Mouse (Mus musculus) cerebral cortex, adult 2 months (tissue): Measurements from ENCODE around the gene Spen.

Source experiments
- WGBS: fragments of 180-500 bp; shearing (Covaris S2); methylation state at CpG from one replicate; pipeline ENCODE4 v1.1.7; 2018; 5-methylcytosine and 5-hydroxymethylcytosine counted together

Spen gene

GRCm38 (mm10) chr4:141559898-141560263 is 21.5 kb upstream of the Spen start:
- WGBS = 5% methylated on average over 9 of the region's 9 CpGs

GRCm38 (mm10) chr4:141559131-141559897 is 20.9 kb upstream of the Spen start:
- 1% methylated on average over 30 of the region's 30 CpGs for WGBS

- 17% methylated on average over 16 of the region's 16 CpGs for WGBS
Measured at GRCm38 (mm10) chr4:141558658-141559057, 20.3 kb upstream of the Spen start.

GRCm38 (mm10) chr4:141556163-141556562 is 17.8 kb upstream of the Spen start:
- 81% methylated on average over 6 of the region's 6 CpGs for WGBS

- 95% methylated on average over 8 of the region's 9 CpGs for WGBS
Measured at GRCm38 (mm10) chr4:141554255-141554865, 16.0 kb upstream of the Spen start.

GRCm38 (mm10) chr4:141552484-141552883 is 14.1 kb upstream of the Spen start:
- 66% methylated on average over 2 of the region's 2 CpGs for WGBS

- 4% methylated on average over 9 of the region's 9 CpGs for WGBS
Measured at GRCm38 (mm10) chr4:141547299-141547698, 8.9 kb upstream of the Spen start.

GRCm38 (mm10) chr4:141546334-141547200 is 8.2 kb upstream of the Spen start:
- whole genome bisulfite sequencing = under 1% methylated on average over 98 of the region's 98 CpGs

GRCm38 (mm10) chr4:141545743-141546333 is 7.4 kb upstream of the Spen start:
- WGBS = under 1% methylated on average over 56 of the region's 56 CpGs

- WGBS = under 1% methylated on average over 45 of the region's 45 CpGs
Measured at GRCm38 (mm10) chr4:141545071-141545742, 6.8 kb upstream of the Spen start.

GRCm38 (mm10) chr4:141544536-141544935 is 6.1 kb upstream of the Spen start:
- WGBS = 48% methylated on average over 2 of the region's 2 CpGs

- WGBS = 86% methylated on average over 3 of the region's 3 CpGs
Measured at GRCm38 (mm10) chr4:141543593-141543992, 5.2 kb upstream of the Spen start.

GRCm38 (mm10) chr4:141541851-141542250 is 3.5 kb upstream of the Spen start:
- WGBS = 43% methylated on average over 7 of the region's 7 CpGs

- 28% methylated on average over 3 of the region's 3 CpGs for WGBS
Measured at GRCm38 (mm10) chr4:141540844-141541243, 2.4 kb upstream of the Spen start.

GRCm38 (mm10) chr4:141539213-141539767 is 893 bp upstream of the Spen start:
- 37% methylated on average over 12 of the region's 12 CpGs for WGBS

- 1% methylated on average over 83 of the region's 101 CpGs for WGBS
Measured at GRCm38 (mm10) chr4:141537706-141538407, 540 bp downstream of the Spen start.

GRCm38 (mm10) chr4:141537226-141537610 is 1.2 kb downstream of the Spen start:
- 0% methylated on average over 14 of the region's 14 CpGs for WGBS

- under 1% methylated on average over 61 of the region's 61 CpGs for WGBS
Measured at GRCm38 (mm10) chr4:141536291-141537225, 1.8 kb downstream of the Spen start.

- 8% methylated on average over 9 of the region's 11 CpGs for WGBS
Measured at GRCm38 (mm10) chr4:141534947-141535680, 3.3 kb downstream of the Spen start.
